Mouse (Mus musculus): ENCODE data around the gene Tapt1.

DNA sequence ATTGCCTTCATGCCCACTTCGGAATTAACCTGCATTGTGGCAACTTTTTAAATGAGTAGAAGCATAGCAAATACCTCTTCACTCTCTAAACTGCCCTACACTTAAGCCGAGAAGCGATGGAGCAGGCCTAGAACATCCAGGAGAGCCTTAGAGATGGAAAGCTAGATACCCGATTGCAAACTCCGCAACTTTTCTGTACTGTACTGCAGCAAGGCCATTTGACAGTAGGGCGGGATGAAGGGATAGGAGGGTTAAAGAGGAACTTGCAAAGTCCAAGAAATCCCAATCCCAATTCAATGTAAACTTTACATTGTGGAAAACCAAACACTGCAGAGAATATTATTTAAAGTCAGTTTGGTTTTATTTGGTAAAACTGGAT lies 1.0 kb upstream of the Tapt1 start:
- TF ChIP-seq POLR2A (IDR thresholded peaks at IDR 0.05; ENCODE audit: low read depth, low read length) (no peak), CTCF (IDR thresholded peaks at IDR 0.05; ENCODE audit: extremely low read depth, insufficient read length, insufficient replicate concordance, low read depth, low read length) (no peak)

Data from small intestine, adult 2 months (tissue).